Mouse (Mus musculus) embryonic facial prominence, embryonic 13.5 days (tissue): ENCODE results near the gene Ccdc3. TPM values are rescaled to one million over a fixed set of nuclear protein-coding genes. Genes with fewer than 3 reads are reported as not detected.
"Not testable (repeated sequence)": the region's sequence is repeated elsewhere in the genome, so short reads cannot be mapped to it uniquely, and the experiment has no call there.

Experiments
- ATAC-seq: fragments of 200-750 bp; cut with Nextera tagmentation; 2 replicates; pipeline ENCODE4 v1.8.0; 2017; ENCODE audit warnings: low read depth; ENCODE audit not compliant: insufficient number of reproducible peaks, insufficient read depth, low FRiP score, low TSS enrichment
- H3K27ac ChIP-seq: fragments of 300-500 bp; sonication (generic); 2 replicates; pipeline ENCODE4 v1.5.1; 2015; ENCODE audit warnings: moderate library complexity, mild to moderate bottlenecking, inconsistent platforms
- H3K27me3 ChIP-seq: fragments of 300-500 bp; sonication (generic); 2 replicates; pipeline ENCODE4 v1.6.1; 2015; ENCODE audit warnings: mild to moderate bottlenecking, inconsistent platforms
- H3K36me3 ChIP-seq: fragments of 300-500 bp; sonication (generic); 2 replicates; pipeline ENCODE4 v1.6.1; 2015; ENCODE audit warnings: mild to moderate bottlenecking, inconsistent platforms
- H3K4me1 ChIP-seq: fragments of 300-500 bp; sonication (generic); 2 replicates; pipeline ENCODE4 v1.6.1; 2015; ENCODE audit warnings: inconsistent platforms
- H3K4me2 ChIP-seq: fragments of 300-500 bp; sonication (generic); 2 replicates; pipeline ENCODE4 v1.6.1; 2015; ENCODE audit warnings: moderate library complexity, mild to moderate bottlenecking, inconsistent platforms
- H3K4me3 ChIP-seq: fragments of 300-500 bp; sonication (generic); 2 replicates; pipeline ENCODE4 v1.5.1; 2015; ENCODE audit warnings: mild to moderate bottlenecking, inconsistent platforms
- H3K9ac ChIP-seq: fragments of 300-500 bp; sonication (generic); 2 replicates; pipeline ENCODE4 v1.6.1; 2015; ENCODE audit warnings: mild to moderate bottlenecking, inconsistent platforms
- H3K9me3 ChIP-seq: fragments of 300-500 bp; sonication (generic); 2 replicates; pipeline ENCODE4 v1.6.1; 2016; ENCODE audit warnings: inconsistent platforms
- WGBS: fragments of 180-500 bp; shearing (Covaris S2); methylation state at CpG from one replicate; pipeline ENCODE4 v1.1.7; 2015; ENCODE audit warnings: mixed read lengths; 5-methylcytosine and 5-hydroxymethylcytosine counted together
- polyA plus RNA-seq: library from polyadenylated mRNA; unstranded; fragments of >200 nt; fragmentation: Nextera tagmentation; extraction: Ambion mirVana; gene quantifications from 2 replicates; pipeline ENCODE4 v1.2.1, GENCODE M21; 2015

The Ccdc3 gene
- polyA plus RNA-seq = 26.6 and 38.3 TPM in 2 replicates

- H3K4me3 ChIP-seq = peak within 1 kb of the TSS; percentile 58
- H3K4me1 ChIP-seq = peaks cover 11% of the 10 kb centered on the region
- peaks cover 39% of the 10 kb centered on the region for H3K27me3 ChIP-seq
- ATAC-seq = peak; percentile 48; the same call in 1 of the 2 replicates
- H3K36me3 ChIP-seq = no peaks in the 10 kb centered on the region
- H3K27ac ChIP-seq = no peak within 1 kb of the TSS
- WGBS = under 1% methylated on average over 78 of the region's 78 CpGs
- H3K9me3 ChIP-seq = no peaks in the 10 kb centered on the region
- H3K9ac ChIP-seq = peak within 1 kb of the TSS; percentile 75
- H3K4me2 ChIP-seq = peak within 1 kb of the TSS; percentile 82
Observed at GRCm38 (mm10) chr2:5137500-5138286, at the start of gene Ccdc3. Gene Ccdc3 (plus strand): TSS chr2:5137776.

GRCm38 (mm10) chr2:5090385-5090784, 47.2 kb upstream of the Ccdc3 start:
- H3K4me1 ChIP-seq, H3K4me3 ChIP-seq, H3K27ac ChIP-seq, H3K9ac ChIP-seq, H3K4me2 ChIP-seq, H3K9me3 ChIP-seq, H3K36me3 ChIP-seq, H3K27me3 ChIP-seq, ATAC-seq: not testable (repeated sequence)
- WGBS = 69% methylated on average over 4 of the region's 4 CpGs

GRCm38 (mm10) chr2:5094876-5095275, 42.7 kb upstream of the Ccdc3 start:
- WGBS = 81% methylated on average over 5 of the region's 5 CpGs
- no peak overlapping the region for H3K9ac ChIP-seq
- H3K36me3 ChIP-seq = no peaks in the 10 kb centered on the region
- no peak for ATAC-seq
- H3K4me2 ChIP-seq = no peak overlapping the region
- H3K27me3 ChIP-seq = no peaks in the 10 kb centered on the region; the same call in 1 of the 2 replicates
- H3K27ac ChIP-seq = no peak overlapping the region
- no peaks in the 10 kb centered on the region for H3K9me3 ChIP-seq
- no peak overlapping the region for H3K4me3 ChIP-seq
- peaks cover 24% of the 10 kb centered on the region for H3K4me1 ChIP-seq

- H3K9me3 ChIP-seq = no peaks in the 10 kb centered on the region
- H3K27me3 ChIP-seq = no peaks in the 10 kb centered on the region; the same call in 1 of the 2 replicates
- no peak overlapping the region for H3K4me2 ChIP-seq
- 13% methylated on average over 1 of the region's 1 CpGs for WGBS
- no peak overlapping the region for H3K27ac ChIP-seq
- H3K36me3 ChIP-seq = no peaks in the 10 kb centered on the region
- ATAC-seq = no peak
- H3K4me3 ChIP-seq = no peak overlapping the region
- no peak overlapping the region for H3K9ac ChIP-seq
- H3K4me1 ChIP-seq = peaks cover 28% of the 10 kb centered on the region
Observed at GRCm38 (mm10) chr2:5095316-5095715, 42.3 kb upstream of the Ccdc3 start.

- no peaks in the 10 kb centered on the region for H3K36me3 ChIP-seq
- 20% methylated on average over 20 of the region's 20 CpGs for WGBS
- H3K27ac ChIP-seq = 0 out of 2 replicates have a peak overlapping the region, but pooled peaks have one; percentile 34
- no peak for ATAC-seq
- H3K27me3 ChIP-seq = no peaks in the 10 kb centered on the region; the same call in 1 of the 2 replicates
- no peaks in the 10 kb centered on the region for H3K9me3 ChIP-seq
- peak overlapping the region; percentile 59 for H3K9ac ChIP-seq
- H3K4me1 ChIP-seq = peaks cover 28% of the 10 kb centered on the region
- peak overlapping the region; percentile 17 for H3K4me3 ChIP-seq
- peak overlapping the region; percentile 53 for H3K4me2 ChIP-seq
Observed at GRCm38 (mm10) chr2:5097786-5098445, 39.7 kb upstream of the Ccdc3 start.

- Histone ChIP-seq H3K4me1 (peaks cover 28% of the 10 kb centered on the region), H3K27ac (peak overlapping the region; percentile 78), H3K9ac (no peak overlapping the region), H3K9me3 (no peaks in the 10 kb centered on the region), H3K27me3 (no peaks in the 10 kb centered on the region; the same call in 1 of the 2 replicates), H3K36me3 (no peaks in the 10 kb centered on the region), H3K4me3 (no peak overlapping the region), H3K4me2 (peak overlapping the region; percentile 33)
- 26% methylated on average over 6 of the region's 6 CpGs for WGBS
- ATAC-seq = peak; percentile 4; the same call in 1 of the 2 replicates
Observed at GRCm38 (mm10) chr2:5099176-5099575, 38.4 kb upstream of the Ccdc3 start.

- H3K4me3 ChIP-seq = no peak overlapping the region
- H3K4me1 ChIP-seq = peaks cover 28% of the 10 kb centered on the region
- H3K27ac ChIP-seq = no peak overlapping the region
- no peak overlapping the region for H3K4me2 ChIP-seq
- H3K27me3 ChIP-seq = no peaks in the 10 kb centered on the region
- H3K9me3 ChIP-seq = no peaks in the 10 kb centered on the region
- WGBS = 83% methylated on average over 10 of the region's 10 CpGs
- H3K9ac ChIP-seq = no peak overlapping the region
- no peaks in the 10 kb centered on the region for H3K36me3 ChIP-seq
- no peak for ATAC-seq
Observed at GRCm38 (mm10) chr2:5101743-5102245, 35.8 kb upstream of the Ccdc3 start.

GRCm38 (mm10) chr2:5102891-5103290, 34.7 kb upstream of the Ccdc3 start:
- ATAC-seq = no peak
- H3K4me1 ChIP-seq = peaks cover 21% of the 10 kb centered on the region
- H3K27ac ChIP-seq = no peak overlapping the region
- no peak overlapping the region for H3K9ac ChIP-seq
- peaks cover 4% of the 10 kb centered on the region for H3K9me3 ChIP-seq
- no peak overlapping the region for H3K4me2 ChIP-seq
- no peaks in the 10 kb centered on the region for H3K27me3 ChIP-seq
- WGBS = 75% methylated on average over 1 of the region's 1 CpGs
- no peaks in the 10 kb centered on the region for H3K36me3 ChIP-seq
- H3K4me3 ChIP-seq = no peak overlapping the region

GRCm38 (mm10) chr2:5112785-5113291, 24.7 kb upstream of the Ccdc3 start:
- 9% methylated on average over 8 of the region's 8 CpGs for WGBS
- ATAC-seq = 0 out of 2 replicates have a peak, but pooled peaks have one; percentile 48
- peak overlapping the region; percentile 85 for H3K27ac ChIP-seq

GRCm38 (mm10) chr2:5114386-5114785, 23.2 kb upstream of the Ccdc3 start:
- Histone ChIP-seq H3K27me3 (no peaks in the 10 kb centered on the region), H3K27ac (no peak overlapping the region), H3K9ac (no peak overlapping the region), H3K4me3 (no peak overlapping the region), H3K4me1 (peaks cover 34% of the 10 kb centered on the region), H3K36me3 (no peaks in the 10 kb centered on the region), H3K4me2 (no peak overlapping the region), H3K9me3 (no peaks in the 10 kb centered on the region)
- WGBS = 85% methylated on average over 8 of the region's 8 CpGs
- ATAC-seq = no peak

More at GRCm38 (mm10) chr2:5112785-5113291, 24.7 kb upstream of the Ccdc3 start:
- Histone ChIP-seq H3K4me2 (peak overlapping the region; percentile 9; the same call in 1 of the 2 replicates), H3K9ac (peak overlapping the region; percentile 49), H3K4me1 (peaks cover 34% of the 10 kb centered on the region), H3K9me3 (peaks cover 3% of the 10 kb centered on the region), H3K27me3 (no peaks in the 10 kb centered on the region), H3K36me3 (no peaks in the 10 kb centered on the region), H3K4me3 (no peak overlapping the region)

GRCm38 (mm10) chr2:5116856-5117532, 20.6 kb upstream of the Ccdc3 start:
- Histone ChIP-seq H3K9me3 (no peaks in the 10 kb centered on the region), H3K27ac (peak overlapping the region; percentile 66), H3K4me2 (peak overlapping the region; percentile 7; the same call in 1 of the 2 replicates), H3K4me1 (peaks cover 34% of the 10 kb centered on the region), H3K4me3 (no peak overlapping the region), H3K36me3 (no peaks in the 10 kb centered on the region), H3K27me3 (no peaks in the 10 kb centered on the region), H3K9ac (no peak overlapping the region)
- 0 out of 2 replicates have a peak, but pooled peaks have one; percentile 45 for ATAC-seq
- WGBS = 10% methylated on average over 5 of the region's 5 CpGs
